Mouse (Mus musculus): ENCODE results near the gene Cyp2c50. TPM values are rescaled to one million over a fixed set of nuclear protein-coding genes. Genes with fewer than 3 reads are reported as not detected.
"Not testable (repeated sequence)": the region's sequence is repeated elsewhere in the genome, so short reads cannot be mapped to it uniquely, and the experiment has no call there.

The Cyp2c50 gene
- not detected in 2 replicates for polyA plus RNA-seq (2012; rRNA removed)

DNA sequence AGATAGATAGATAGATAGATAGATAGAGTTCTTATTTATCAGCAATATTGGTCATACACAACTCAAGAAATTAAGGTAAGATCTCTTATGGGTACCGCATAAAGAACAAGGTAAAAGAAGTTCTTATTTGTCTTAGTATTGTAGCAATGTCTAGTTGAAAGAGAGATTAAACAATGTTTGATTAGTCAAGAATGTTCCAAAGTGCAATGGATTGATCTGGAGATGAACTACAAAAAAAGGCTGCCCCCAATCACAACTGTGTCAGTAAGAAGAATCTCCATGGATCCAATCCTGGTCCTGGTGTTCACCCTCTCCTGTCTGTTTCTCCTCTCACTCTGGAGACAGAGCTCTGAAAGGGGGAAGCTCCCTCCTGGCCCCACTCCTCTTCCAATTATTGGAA, at the start of gene Cyp2c50:
Gene Cyp2c50, plus strand, starts transcription at position 268 of the 400 bp plus-strand sequence.
- 95% methylated on average over 1 of the region's 1 CpGs for WGBS
- not testable (repeated sequence) for DNase-seq (ENCODE audit: low read depth, low spot score)

DNA sequence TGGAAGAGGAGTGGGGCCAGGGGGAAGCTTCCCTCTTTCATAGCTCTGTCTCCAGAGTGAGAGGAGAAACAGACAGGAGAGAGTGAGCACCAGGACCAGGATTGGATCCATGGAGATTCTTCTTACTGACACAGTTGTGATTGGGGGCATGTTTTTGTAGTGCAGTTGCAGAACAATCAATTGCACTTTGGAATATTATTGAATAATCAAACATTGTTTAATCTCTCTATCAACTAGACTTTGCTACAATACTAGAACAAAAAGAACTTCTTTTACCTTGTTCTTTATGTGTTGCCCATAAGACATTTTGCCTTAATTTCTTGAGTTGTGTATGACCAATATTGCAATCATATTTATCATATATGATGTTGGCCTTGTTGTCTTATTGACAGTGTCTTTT, 15.8 kb upstream of the Cyp2c50 start, which contains the start of gene Cyp2c54:
Gene Cyp2c54, minus strand, starts transcription at position 127 of the 400 bp plus-strand sequence.
- no peak for DNase-seq (ENCODE audit: low read depth, low spot score)

DNA sequence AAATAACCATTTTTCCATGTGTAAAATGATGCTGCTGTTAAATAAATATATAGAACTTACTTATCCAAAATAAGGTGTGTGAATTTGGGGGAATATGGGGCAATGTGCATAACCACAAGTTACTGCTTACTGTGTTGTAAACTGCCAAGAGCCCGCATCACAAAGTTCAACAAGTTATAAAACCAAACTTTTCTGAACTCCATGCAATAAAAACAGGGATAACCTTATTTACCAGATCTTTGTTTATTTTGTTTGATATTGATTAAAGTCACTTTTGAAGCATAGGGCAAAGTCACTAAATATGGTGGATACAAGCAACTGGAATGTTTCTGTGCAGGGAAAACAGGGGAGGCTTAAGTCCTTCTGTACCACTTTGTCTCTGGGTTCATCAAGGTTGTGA, 1.1 kb upstream of the Cyp2c50 start:
- DNase-seq (ENCODE audit: low read depth, low spot score): no peak
- WGBS: 39% methylated on average over 1 of the region's 1 CpGs

DNA sequence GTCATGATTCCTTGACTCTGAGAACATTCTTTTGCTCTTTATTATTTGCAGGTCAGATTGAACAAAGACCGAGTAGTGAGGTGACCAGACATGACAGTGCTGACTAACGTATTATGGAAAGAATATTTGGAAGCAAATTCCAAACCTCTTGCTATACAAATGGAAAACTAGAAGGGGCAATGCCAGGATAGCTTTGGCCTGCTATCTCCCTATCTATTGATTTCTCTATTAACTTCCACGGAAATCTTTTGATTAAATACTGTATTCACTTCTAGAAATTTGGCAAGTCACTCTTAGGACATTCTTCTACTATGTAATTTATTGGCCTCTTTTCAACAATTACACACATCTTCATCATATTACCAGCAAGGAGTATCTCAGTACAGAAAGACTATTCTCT, 1.6 kb downstream of the Cyp2c50 start:
- no peak for DNase-seq (ENCODE audit: low read depth, low spot score)
- WGBS: 75% methylated on average over 3 of the region's 3 CpGs

DNA sequence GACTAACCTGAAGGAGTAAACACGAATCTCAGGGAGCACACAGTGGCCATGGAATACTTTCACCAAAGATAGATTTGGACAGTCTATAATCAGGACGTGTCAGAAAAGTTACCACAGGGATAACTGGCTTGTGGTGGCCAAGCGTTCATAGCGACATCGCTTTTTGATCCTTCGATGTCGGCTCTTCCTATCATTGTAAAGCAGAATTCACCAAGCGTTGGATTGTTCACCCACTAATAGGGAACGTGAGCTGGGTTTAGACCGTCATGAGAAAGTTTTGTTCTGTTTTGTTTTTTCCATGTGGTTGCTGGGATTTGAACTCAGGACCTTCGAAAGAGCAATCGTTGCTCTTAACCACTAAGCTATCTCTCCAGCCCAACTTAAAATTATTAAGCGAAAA, 30.1 kb downstream of the Cyp2c50 start:
- not testable (repeated sequence) for DNase-seq (ENCODE audit: low read depth, low spot score)
- WGBS: 82% methylated on average over 13 of the region's 13 CpGs

DNA sequence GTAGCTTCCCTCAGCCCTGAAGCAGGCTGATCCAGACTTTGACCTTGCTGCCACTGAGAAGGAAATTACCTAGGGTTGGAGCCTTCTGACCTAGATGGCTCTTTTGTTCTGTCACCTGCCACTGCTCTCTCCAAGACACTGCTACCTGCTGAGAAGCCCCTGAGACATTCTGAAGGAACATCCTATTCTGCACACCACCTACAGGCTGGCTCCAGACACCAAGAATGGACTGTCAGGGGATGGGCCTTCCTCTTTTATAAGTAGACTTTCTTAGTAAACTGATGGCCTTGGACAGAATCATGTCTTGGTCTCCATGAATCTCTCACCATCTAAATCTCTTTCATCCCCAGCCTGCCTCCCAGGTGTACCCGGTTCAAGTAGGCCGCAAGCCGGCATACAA, 35.7 kb downstream of the Cyp2c50 start:
- DNase-seq (ENCODE audit: low read depth, low spot score): not testable (repeated sequence)
- 84% methylated on average over 3 of the region's 3 CpGs for WGBS

DNA sequence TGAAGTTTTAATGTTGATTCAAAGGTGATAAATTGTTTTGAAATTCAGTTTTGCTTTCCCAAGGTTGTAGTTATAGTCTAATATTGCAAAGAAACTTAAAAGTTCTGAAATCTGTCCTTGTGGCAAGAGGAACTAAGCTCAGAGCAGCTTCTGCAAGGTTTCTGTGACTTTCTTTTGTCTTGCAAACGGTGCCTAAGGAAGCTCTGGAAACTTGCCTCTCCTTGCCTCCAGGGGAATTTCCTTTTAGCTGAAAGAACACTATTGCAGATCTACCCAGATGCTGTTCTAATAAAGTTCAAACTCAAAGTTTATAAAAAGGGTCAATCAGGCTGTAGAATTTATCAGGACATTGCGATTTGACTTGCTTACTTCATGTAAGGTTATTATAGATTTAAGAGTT, 37.5 kb downstream of the Cyp2c50 start:
- not testable (repeated sequence) for DNase-seq (ENCODE audit: low read depth, low spot score)
- WGBS: 47% methylated on average over 2 of the region's 2 CpGs

Other genes starting within 250 kb of the Cyp2c50 start
- 0.05 TPM in 1 of 2 replicates, not detected in the other for gene Cyp2c69, start 202.9 kb upstream of the Cyp2c50 start, polyA plus RNA-seq (2012; rRNA removed)
- not detected in 2 replicates for gene Cyp2c37, start 97.3 kb upstream of the Cyp2c50 start, polyA plus RNA-seq (2012; rRNA removed)
- gene Cyp2c54, start 15.9 kb upstream of the Cyp2c50 start, polyA plus RNA-seq (2012; rRNA removed): not detected in 2 replicates
- gene Cyp2c70, start 97.6 kb downstream of the Cyp2c50 start, polyA plus RNA-seq (2012; rRNA removed): not detected in 2 replicates
- gene Pdlim1, start 182.2 kb downstream of the Cyp2c50 start, polyA plus RNA-seq (2012; rRNA removed): 497 and 506 TPM in 2 replicates